Mouse (Mus musculus): ENCODE measurements around the gene Rapsn. TPM values are rescaled to one million over a fixed set of nuclear protein-coding genes. Genes with fewer than 3 reads are reported as not detected.

Gene Rapsn
- total RNA-seq, 4 experiments from 2014 or later: 0.57 to 0.81 (median 0.70) TPM

DNA sequence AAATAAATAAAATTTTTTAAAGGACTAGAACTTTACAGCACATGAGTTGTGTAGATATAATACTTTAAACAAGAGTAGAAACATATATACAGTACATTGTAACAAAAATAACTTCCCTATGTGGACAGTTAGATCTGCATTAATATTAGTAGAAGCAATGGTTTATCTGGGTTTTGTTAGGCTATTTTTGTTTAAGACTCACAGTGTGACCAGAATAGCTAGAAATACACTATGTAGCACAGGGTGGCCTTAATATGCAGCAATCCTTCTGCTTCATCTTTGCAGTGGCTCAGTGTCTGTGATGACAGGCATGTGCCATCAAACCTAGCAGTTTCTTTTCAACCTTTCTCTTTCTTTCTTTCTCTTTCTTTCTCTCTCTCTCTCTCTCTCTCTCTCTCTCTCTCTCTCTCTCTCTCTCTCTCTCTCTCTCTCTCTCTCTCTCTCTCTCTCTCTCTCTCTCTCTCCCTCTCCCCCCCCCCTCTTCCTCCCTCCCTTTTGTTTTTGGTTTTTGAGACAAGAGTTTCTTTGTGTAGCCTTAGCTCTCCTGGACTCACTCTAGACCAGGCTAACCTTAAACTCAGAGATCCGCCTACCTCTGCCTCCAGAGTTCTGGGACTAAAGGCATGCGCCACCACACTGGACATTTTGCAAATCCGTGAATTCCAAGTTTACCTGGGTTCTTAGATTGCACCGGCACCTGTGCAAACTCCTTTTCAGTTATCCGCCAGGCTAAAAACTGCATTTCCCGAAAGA is 17.9 kb downstream of the Rapsn start:
- no peak for DNase-seq (ENCODE audit: low spot score in 2 of 2)

DNA sequence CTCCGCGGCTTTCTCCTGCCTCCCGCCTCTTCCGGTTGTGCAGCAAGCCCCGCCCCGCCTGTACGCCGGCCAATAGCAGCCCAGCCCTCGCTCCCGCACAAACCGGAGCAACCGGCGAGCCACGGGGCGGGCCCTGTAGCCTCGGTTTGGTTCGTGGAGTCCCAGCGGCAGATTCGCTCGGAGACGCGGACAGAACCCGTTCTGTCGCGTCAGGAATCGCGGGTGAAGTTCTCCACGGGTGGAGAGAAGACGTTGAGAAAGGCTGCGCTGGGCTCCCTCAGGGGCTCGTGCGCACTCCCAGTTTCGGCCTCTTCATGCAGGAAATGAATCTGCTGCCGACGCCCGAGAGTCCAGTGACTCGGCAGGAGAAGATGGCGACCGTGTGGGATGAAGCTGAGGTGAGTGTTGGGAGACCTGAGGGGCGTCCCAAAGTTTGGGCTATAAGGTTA is 18.5 kb downstream of the Rapsn start, which contains the start of gene Psmc3:
Gene Psmc3 (plus strand): TSS at position 76 of the 449 bp plus-strand sequence.
- peak; percentile 92 to 94 for DNase-seq (ENCODE audit: low spot score in 2 of 2)

DNA sequence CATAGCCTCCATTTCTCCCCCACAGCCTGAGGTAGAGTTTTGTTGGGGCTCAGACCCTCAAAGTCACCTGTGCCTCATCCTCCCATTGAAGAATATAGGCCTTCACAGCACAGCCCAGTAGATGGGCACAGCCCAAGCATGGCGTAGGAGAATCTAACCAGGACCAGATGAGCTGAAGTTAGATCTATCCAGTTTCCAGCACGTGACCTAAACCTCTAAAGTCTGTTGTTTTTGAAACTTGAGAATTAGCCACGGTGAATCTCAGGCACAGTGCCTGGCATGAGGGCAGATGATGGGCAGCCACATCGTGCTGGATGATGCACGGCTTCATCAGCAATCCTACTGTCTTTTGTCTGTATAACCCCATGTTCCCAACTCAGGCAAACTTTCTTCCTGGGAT is 23.0 kb downstream of the Rapsn start:
- no peak for DNase-seq (ENCODE audit: low spot score in 2 of 2)

DNA sequence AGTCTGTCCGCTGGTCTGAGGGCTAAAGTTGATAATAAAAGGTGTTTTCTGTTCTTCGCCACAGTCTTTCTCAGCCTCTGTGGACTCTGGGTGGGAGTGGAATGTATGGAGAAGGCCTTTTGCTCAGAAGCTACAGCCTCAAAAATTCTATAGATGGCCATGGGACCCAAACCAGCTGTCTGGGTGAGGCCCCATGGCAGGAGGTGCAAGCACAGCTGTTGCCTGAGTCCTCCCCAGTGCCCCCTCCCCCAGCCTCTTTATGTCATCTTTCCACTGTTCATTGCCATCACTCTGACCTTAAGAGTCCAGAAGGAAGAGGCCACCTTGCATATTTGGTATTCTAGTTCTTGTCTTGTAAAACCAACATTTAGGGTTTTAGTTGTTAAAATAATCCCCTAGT is 24.0 kb downstream of the Rapsn start:
- DNase-seq (ENCODE audit: low spot score in 2 of 2): no peak

DNA sequence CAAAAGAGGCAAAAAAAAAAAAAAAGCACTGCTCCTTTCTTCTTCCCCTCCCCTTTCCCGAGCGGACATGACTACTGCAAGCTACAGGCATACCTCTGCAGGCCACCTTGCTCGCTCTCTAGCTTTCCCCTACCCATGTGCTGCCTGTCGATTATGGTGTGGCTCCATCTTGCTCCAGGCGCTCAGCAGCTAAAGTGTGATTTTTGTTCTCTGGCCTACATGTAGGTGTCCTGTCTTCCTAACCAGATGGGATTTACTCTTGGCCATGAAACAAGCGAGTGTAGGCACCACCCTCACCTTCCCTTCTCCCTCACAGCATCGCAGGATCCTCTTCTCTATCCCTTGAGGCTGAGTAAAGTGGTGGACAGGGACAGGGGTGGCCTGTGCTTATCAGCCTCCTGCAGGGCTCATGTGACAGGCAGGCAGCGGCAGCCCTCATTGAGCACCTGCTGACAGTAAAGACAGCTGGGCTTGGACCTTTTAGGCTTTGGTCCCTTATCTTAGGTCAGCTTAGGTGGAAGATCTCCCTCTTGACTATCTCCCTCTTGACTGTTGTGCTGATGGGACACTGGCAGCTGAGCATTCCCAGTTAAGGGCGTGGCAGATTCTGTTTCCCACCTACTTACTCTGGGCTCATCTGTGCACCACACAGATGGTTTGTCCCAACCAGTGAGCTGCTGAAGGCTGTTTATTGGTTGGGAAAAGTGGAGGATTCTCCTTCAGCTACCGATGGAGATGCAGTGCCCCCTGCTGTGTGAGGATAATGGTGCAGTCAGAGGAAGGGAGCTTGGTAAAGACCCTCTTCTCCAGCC is 25.3 kb downstream of the Rapsn start:
- DNase-seq (ENCODE audit: low spot score in 2 of 2): peak; percentile 61 to 68

DNA sequence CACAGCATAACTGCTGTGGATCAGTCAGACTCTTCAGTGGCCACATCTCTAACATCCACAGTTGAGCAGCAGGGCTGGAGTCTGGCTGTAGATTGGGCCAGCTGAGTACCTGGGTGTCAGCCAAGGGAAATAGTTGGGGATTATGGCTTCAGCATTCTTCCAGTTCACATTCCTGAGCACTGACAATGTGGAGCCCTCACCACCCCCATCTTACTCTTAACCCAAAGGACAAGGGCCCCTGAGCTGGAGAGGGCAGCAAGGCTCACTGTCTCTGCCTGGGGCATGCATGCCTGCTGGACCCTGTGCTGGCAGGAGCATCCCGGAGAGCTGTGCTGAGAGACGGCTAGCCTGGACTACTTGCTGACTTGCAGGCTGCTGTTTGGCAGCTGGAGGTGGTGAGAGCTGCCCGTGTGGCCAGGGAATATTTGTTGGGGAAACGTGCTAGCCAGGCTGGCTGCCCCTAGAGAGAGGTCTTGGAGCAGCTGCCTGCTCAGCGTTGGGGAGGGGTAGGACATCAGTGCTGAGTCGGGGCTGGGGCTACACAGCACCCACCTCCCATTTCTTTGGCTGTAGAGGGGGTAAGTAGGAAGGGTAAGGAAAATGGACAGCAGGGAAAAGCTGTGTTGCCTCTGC is 26.5 kb downstream of the Rapsn start:
- DNase-seq (ENCODE audit: low spot score in 2 of 2): no peak

DNA sequence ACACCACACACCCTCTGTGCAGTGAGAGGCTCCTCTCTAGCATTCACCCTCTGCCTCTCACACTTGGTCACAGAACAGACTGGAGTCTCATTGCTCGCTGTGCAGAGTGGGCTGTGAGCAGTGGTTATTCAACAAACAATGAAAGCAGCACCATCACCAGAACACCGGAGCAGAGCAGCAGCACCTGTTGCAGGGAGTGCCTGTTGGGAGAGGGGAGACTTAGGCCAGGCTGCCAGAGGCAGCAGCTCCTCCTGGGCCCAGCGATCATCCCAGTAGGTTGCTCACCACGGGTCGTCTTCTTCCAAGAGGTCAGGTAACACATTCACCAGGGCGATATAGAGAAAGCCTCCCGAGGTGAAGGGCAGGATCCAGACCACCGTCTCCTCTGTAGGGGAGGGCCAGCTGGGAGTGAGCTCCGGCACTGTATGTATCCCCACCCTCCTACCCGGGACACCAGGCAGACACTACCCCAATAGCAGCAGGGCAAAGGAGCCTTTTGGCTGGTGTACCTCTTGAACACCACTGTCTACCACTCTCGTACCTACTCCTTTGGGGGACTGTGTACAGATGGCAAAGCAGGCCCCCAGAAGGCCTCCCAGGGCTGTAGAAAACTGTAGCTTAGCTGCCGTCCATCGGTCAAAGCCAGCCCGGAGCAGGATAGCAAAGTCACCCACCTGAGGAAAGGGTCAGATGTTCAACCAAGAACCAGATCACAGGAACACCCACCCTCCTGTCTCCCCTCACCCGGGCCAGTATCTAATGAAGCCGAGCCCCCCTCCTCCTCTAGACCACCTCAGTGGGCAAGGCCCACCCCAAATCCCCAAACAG is 27.6 kb downstream of the Rapsn start:
- no peak for DNase-seq (ENCODE audit: low spot score in 2 of 2)

DNA sequence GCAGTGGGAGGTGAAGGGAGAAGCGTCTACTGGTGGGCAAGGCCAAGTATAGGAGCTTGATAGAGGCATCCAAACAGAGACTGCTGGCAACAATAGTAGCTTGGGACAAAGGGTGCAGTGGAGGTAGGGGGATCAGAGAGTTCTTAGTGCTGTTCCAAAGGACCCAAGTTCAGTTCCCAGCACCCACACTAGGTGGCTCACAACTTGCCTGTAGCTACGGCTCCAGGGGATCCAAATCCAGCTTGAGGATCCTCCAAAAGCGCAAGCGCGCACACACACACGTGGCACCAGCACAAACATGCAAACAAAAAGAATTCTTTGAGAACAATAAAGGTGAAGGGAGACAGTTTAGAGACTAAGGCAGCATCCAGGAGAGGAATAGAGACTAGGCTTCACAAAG is 28.8 kb downstream of the Rapsn start:
- no peak for DNase-seq (ENCODE audit: low spot score in 2 of 2)

DNA sequence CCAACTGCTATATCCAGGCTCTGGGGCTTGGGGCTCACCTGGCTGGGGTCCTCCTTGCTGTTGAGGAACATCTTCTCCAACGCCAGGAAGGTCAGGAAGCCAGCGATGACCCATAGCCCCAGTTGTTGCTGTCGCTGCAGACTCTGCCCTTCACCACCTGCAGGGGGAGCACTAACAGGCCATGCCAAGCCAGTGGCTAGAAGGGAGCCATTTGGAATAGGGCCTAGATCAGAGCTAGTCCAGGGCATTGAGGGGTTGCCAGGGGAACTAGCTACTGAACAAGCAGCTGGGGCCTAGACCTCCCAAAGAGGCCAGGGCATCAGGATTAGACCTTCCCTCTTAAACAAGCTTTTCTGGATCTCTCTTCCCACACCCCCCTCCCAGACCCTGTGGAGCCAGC is 30.1 kb downstream of the Rapsn start:
- no peak for DNase-seq (ENCODE audit: low spot score in 2 of 2)

DNA sequence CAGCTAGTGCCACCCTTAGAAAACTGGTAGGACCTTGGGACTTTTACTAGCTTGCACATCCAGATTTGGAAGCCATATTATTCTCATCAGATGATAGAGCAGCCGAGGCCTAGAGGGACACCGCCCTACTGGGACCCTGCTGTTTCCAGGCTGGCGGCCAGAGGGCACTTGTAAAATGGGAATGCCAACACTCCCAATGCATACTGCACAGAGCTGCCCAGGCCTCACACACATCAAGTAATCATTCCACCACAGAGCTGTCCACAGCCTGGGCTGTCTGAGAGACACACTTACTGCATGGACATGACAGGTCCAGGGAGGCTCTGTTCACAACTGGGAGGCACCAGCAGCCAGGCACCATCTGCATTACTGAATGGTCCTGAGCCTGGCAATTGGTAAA is 31.0 kb downstream of the Rapsn start:
- no peak for DNase-seq (ENCODE audit: low spot score in 2 of 2)

DNA sequence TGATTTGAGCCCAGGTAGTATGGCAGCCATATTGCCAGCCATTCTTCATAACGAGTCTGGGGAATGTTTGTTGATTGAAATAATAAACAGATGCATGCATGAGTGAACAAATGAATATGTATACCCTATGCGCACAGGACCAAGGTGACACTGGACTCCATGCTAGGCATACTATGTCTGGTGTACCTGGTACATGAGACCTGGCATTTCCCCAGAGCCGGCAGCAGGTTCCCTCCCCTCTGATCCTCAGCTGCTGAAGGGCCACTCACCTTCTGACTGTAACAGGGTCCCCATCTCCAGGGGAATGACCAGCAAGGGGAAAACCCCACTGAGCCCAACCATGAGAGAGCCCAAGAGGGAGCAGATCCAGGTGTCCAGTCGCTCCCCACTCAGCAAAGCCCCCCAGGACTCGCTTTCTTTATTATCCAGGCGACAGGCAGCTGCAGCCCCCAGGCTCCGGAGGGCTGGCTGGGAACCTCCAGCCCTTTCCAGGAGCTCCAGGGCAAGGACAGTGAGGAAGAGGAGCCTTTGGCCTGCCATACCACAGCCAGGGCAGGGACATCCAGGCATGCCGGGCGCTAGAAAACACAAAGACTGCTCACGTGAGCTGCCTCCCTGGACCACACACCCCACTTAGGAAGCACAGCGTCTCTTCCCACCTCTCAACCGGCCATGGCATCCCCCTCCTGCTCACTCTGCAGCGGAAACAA is 32.9 kb downstream of the Rapsn start:
- no peak for DNase-seq (ENCODE audit: low spot score in 2 of 2)

DNA sequence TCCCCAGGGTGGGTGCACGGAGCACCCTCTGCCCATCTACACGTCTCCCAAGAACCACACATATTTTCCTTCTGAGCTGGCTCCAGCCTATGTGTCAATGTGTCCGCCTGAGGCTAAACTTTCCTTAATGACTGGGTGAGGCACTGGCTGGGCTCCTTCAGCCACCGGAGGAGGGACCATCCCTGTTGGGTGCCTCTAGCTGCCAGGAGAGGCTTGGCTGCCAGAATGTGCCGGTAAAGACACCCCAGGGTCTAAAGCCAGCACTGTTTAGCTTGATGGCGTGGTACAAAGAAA is 33.4 kb downstream of the Rapsn start:
- no peak for DNase-seq (ENCODE audit: low spot score in 2 of 2)

DNA sequence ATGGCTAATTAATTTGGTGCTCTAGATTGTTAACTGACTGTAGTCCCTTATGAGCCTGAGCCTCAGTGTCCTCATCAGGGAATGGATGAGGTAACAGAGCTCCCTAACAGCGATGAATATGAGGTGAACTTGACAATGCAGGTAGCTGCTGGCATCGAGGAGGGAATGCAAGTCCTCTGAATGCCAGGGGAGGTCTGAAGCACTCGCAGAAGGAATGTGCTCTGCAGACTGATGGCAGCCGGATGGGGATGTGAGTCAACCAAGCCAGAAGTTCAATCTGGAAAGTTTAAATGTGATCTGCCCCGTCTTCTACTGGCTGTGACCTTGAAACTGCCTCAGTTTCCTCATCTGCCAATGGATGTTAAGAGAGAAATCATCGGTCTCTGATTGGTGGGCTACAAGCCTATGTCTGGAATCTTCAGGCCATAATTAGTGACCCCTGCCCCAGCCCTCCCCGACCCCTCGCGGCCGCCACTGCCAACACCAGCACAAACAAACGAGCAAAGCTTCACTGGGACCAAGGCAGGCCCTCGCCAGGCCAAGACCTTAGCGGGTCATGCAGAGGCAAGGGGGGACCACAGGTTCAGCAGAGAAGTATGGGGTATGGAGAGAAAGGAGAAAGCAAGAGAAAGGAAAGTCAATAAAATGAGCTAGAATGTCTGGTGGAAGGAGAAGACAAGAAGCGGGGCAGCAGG is 34.0 kb downstream of the Rapsn start:
- DNase-seq (ENCODE audit: low spot score in 2 of 2): no peak

DNA sequence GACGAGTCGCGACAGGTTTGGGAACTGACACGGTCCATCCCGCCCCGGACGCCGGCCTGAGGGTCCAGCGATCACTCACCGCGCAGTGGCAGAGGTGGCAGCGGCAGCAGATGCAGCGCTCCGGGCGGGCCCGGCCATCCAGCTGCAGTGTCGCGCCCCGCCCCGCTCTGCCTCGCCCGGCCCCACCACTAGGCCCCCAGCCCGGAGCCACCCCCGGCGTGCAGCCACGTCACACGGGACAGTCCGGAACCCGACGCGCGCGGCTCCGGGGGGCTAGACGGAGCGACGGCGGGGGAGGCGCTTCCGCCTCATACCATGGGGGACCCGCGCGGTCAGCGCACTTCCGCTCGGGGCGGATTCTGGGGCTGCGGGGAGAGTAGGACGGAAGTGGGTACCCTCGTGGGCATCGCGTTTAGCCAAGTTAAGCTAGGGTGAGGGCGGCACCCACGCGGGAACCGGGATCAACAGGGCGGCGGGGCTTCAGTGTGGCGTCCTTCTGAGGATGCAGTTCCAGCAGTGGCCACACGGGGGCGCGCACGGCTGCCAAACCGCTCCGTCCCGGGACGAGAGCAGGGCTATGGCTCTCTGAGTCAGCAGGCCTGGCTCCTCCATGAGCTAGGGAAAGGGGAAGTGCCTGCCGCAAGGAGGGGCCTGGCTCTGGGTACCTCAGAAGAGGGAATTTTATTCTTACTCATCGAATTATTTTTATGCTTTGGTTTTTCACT is 34.8 kb downstream of the Rapsn start, which contains the start of gene Slc39a13:
Gene Slc39a13 (minus strand): TSS at position 342 of the 725 bp plus-strand sequence.
- peak; percentile 97 to 99 for DNase-seq (ENCODE audit: low spot score in 2 of 2)

DNA sequence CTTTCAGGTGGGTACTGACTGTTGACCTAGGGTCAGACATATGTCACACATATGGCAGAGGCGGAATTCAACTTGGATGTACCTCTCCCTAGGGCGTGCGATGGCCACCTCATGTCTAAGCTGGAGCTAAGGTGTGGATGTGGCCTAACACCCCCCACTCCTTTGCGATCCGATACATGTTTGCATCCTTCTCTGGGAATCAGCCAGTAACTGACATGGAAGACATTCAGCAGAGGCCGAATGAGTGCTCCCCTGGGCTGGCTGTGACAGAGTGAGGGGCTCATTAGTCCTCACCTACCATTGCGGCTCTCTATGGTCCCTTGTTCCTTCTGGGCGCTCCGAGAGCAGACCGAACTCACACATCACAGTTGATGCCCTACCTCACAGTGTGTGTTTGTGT is 35.6 kb downstream of the Rapsn start:
- no peak for DNase-seq (ENCODE audit: low spot score in 2 of 2)

DNA sequence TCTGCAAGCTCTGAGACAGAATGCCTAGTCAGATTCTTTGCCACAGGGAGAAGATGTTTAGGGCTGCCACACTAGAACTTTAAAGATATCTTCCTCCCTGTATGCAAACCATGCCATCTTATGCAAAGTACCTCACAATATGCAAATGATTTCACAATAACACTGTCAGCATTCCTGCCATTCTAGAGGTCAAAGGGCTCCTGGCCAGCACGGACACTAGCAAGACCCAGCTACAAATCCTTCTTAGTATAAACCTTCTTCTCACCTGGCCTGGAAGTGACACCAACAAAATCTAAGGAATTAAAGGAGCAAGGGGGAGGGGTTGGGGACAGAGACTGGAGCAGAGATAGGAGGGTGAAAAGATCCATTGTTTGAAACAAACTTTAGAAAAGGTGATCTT is 36.7 kb downstream of the Rapsn start:
- no peak for DNase-seq (ENCODE audit: low spot score in 2 of 2)

DNA sequence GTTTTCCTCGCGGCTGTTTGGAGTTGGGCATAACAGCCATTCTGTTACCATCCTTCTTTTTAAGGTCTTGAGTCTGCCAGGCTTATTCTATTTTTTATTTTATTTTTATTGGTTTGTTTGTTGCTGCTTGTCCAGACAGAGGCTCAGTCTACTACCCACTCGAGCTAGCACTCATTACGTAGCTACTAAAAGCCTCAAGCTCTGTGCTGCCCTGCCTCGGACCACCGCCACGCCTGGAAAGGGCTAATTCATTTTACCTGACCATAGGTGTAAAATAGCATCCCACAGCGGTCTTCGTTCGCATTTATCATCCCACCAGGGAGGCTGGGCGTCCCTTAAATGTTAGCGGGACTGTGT is 42.5 kb downstream of the Rapsn start:
- no peak for DNase-seq (ENCODE audit: low spot score in 2 of 2)

DNA sequence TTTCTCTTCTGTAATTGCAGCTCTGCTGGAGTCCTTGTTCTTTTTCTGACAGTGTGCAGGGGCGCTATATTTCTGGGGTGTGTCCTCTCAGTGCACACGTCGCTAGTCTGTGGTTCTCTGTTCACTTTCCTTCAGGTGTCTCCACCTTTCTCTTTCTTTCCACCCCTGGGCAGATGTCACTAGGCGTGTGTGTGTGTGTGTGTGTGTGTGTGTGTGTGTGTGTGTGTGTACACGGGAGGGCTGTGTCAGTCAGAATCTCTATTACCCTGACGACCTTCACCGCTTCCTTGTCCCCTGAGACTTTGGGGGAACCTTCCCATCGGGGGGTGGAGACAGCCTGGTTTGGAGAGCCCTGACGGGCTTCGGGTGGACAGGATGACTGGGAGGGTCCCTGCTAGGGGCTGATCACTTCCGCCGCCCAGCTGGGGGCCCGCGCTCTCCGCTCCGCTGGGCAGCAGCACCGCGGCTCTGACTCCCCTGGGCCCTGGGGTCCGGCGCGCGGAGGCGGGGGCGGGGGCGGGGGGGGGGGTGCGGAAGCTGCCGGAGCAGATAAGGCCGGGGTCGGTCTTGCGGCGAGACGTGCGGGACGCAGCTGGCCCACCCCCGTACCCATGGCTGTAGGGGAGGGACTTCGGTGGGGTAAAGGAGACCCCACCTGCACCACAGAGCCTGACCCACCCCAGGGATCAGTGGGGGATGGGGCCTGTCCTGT is 43.0 kb downstream of the Rapsn start:
- DNase-seq (ENCODE audit: low spot score in 2 of 2): no peak

DNA sequence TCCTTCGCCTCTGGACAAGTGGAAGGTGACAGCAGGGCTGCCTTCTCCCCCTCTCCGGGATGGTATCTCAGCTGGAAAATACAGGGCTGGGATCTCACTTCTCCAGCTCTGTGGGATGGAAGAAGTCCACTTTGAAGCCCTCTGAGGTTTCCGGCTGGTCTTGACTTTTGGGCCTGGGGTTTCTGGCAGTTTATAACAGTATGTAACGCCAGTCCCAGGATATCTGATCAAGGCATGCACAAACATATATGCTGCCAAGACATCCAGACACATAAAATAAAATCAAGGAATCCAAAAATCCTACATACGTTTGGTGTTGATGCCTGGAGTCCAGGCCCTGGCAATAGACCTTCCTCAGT is 43.6 kb downstream of the Rapsn start:
- no peak for DNase-seq (ENCODE audit: low spot score in 2 of 2)
